Mouse (Mus musculus): ENCODE results near the gene Snap29.

The Snap29 gene

GRCm38 (mm10) chr16:17472498-17472897 lies 66.7 kb downstream of the Snap29 start:
- CTCF ChIA-PET = interaction anchor here (0.6 kb wide), 2 partner anchors 144 to 350 kb away, joined by 8 to 10 read pairs; no protein-coding TSS in a partner anchor

- CTCF ChIA-PET = interaction anchor here (1.1 kb wide), 1 partner anchor 10 kb away, joined by 3 read pairs; no protein-coding TSS in a partner anchor
These were observed 68.3 kb downstream of the Snap29 start for GRCm38 (mm10) chr16:17474091-17474490.

- CTCF ChIA-PET = interaction anchor here (1.1 kb wide), 1 partner anchor 11 kb away, joined by 3 read pairs; no protein-coding TSS in a partner anchor
These were observed 69.0 kb downstream of the Snap29 start for GRCm38 (mm10) chr16:17474761-17475160.

- CTCF ChIA-PET = no interaction called here
These were observed 69.5 kb downstream of the Snap29 start for GRCm38 (mm10) chr16:17475326-17475725.

GRCm38 (mm10) chr16:17478331-17478943 lies 72.7 kb downstream of the Snap29 start:
- CTCF ChIA-PET = no interaction called here

Data from spleen, embryonic (tissue).